Mouse (Mus musculus) embryonic facial prominence, embryonic 11.5 days (tissue): ENCODE results near the gene Kcnk10. TPM values are rescaled to one million over a fixed set of nuclear protein-coding genes. Genes with fewer than 3 reads are reported as not detected.

Experiments used
- ATAC-seq: fragments of 200-750 bp; cut with Nextera tagmentation; replicated peaks from 2 replicates; pipeline ENCODE4 v1.8.0; 2017; ENCODE audit warnings: low read depth; ENCODE audit not compliant: insufficient number of reproducible peaks, low FRiP score, low TSS enrichment
- DNase-seq: peaks from one replicate; pipeline ENCODE4 v3.0.0-alpha.2; 2015; ENCODE audit warnings: low spot score
- H3K27ac ChIP-seq: fragments of 300-500 bp; sonication (generic); replicated peaks from 2 replicates; pipeline ENCODE4 v1.5.1; 2014; ENCODE audit warnings: mild to moderate bottlenecking, low read depth, low read length, control low read depth
- H3K27me3 ChIP-seq: fragments of 300-500 bp; sonication (generic); 2 replicates; pipeline ENCODE4 v1.6.1; 2014; ENCODE audit warnings: mild to moderate bottlenecking, low read length, moderate library complexity, mixed read lengths; ENCODE audit not compliant: control insufficient read depth, insufficient read depth
- H3K36me3 ChIP-seq: fragments of 300-500 bp; sonication (generic); replicated peaks from 2 replicates; pipeline ENCODE4 v1.6.1; 2014; ENCODE audit warnings: low read depth, mild to moderate bottlenecking, low read length, moderate library complexity, mixed read lengths; ENCODE audit not compliant: control insufficient read depth, insufficient read depth
- H3K4me1 ChIP-seq: fragments of 300-500 bp; sonication (generic); 2 replicates; pipeline ENCODE4 v1.6.1; 2014; ENCODE audit warnings: low read length, mixed read lengths; ENCODE audit not compliant: control insufficient read depth, insufficient read depth
- H3K4me2 ChIP-seq: fragments of 300-500 bp; sonication (generic); 2 replicates; pipeline ENCODE4 v1.6.1; 2014; ENCODE audit warnings: low read depth, mild to moderate bottlenecking, control low read depth, low read length, moderate library complexity
- H3K4me3 ChIP-seq: fragments of 300-500 bp; sonication (generic); 2 replicates; pipeline ENCODE4 v1.5.1; 2014; ENCODE audit warnings: low read depth, low read length, control low read depth
- H3K9ac ChIP-seq: fragments of 300-500 bp; sonication (generic); replicated peaks from 2 replicates; pipeline ENCODE4 v1.6.1; 2014; ENCODE audit warnings: mild to moderate bottlenecking, control low read depth, low read length
- H3K9me3 ChIP-seq: fragments of 300-500 bp; sonication (generic); replicated peaks from 2 replicates; pipeline ENCODE4 v1.6.1; 2016; ENCODE audit warnings: mild to moderate bottlenecking, low read length, inconsistent platforms, mixed read lengths; ENCODE audit not compliant: control insufficient read depth
- WGBS: fragments of 180-500 bp; shearing (Covaris S2); extraction: QIAGEN DNeasy Blood & Tissue Kit; methylation state at CpG from one replicate; pipeline ENCODE4 v1.1.7; 2014; 5-methylcytosine and 5-hydroxymethylcytosine counted together
- polyA plus RNA-seq: library from polyadenylated mRNA; unstranded; fragments of >200 nt; fragmentation: Nextera tagmentation; extraction: Ambion mirVana; gene quantifications from 2 replicates; pipeline ENCODE4 v1.2.1, GENCODE M21; 2014

Gene Kcnk10
- polyA plus RNA-seq, 1 experiment from 2014 or later, result 4.0 TPM

DNA sequence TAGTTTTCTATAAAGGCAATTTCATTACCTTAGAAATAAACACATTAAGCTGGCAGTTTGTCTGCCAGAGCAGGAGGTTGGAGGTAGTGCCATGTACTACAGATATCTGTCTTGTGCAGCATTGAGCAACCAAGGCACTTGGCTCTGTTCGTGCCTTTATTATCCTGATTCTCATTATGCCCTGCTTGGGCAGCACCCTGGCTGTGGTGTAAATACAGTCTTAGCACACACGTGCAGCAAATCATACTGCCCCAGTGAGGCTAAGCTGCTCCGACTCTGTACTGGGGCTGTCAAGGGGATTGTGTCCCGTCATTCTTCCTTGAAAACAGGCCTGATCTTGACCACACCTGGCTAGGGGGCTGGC is 57.6 kb downstream of the Kcnk10 start:
- DNase-seq (no peak), ATAC-seq (no peak)
- no peaks in the 10 kb centered on the region for H3K36me3 ChIP-seq
- no peaks in the 10 kb centered on the region for H3K27me3 ChIP-seq
- WGBS, result 61% methylated on average over 4 of the region's 4 CpGs
- H3K4me3 ChIP-seq, result no peak overlapping the region
- no peaks in the 10 kb centered on the region for H3K4me1 ChIP-seq
- no peak overlapping the region for H3K27ac ChIP-seq
- no peaks in the 10 kb centered on the region for H3K9me3 ChIP-seq
- H3K9ac ChIP-seq, result no peak overlapping the region
- H3K4me2 ChIP-seq, result no peak overlapping the region

DNA sequence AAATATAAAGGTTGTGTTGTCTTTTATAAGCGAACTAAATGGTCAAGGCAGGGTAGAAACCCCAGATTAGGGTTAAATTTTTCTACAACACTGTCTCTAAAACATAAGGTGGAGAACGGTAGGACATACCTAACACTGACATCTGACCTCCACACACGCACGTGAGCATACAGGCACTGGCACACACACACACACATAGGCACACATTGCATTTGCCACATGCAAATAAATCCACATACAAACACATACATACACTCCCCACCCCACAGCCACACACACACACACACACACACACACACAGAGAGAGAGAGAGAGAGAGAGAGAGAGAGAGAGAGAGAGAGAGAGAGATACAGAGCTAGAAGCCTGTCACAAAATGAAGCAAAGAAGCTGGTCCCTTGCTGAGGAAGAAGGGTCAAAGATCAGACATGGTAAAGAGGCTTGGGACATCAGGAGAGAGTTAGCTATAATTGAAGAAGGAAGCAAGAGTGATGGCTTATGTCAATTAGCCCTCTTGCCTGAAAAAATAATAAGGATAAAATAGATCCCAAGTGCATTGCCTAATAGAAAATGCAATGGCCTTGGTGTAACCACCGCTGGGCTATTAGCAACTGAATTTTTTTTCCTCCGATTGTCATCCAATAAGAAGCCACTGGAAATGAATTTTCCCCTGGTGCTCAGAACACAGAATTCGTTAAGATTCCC is 58.1 kb downstream of the Kcnk10 start:
- DNase-seq (peak; percentile 2), ATAC-seq (no peak)
- no peaks in the 10 kb centered on the region for H3K27me3 ChIP-seq
- H3K4me1 ChIP-seq, result no peaks in the 10 kb centered on the region
- no peak overlapping the region for H3K4me2 ChIP-seq
- no peak overlapping the region for H3K27ac ChIP-seq
- H3K4me3 ChIP-seq, result no peak overlapping the region
- H3K9me3 ChIP-seq, result no peaks in the 10 kb centered on the region
- no peak overlapping the region for H3K9ac ChIP-seq
- no peaks in the 10 kb centered on the region for H3K36me3 ChIP-seq
- 43% methylated on average over 7 of the region's 7 CpGs for WGBS

DNA sequence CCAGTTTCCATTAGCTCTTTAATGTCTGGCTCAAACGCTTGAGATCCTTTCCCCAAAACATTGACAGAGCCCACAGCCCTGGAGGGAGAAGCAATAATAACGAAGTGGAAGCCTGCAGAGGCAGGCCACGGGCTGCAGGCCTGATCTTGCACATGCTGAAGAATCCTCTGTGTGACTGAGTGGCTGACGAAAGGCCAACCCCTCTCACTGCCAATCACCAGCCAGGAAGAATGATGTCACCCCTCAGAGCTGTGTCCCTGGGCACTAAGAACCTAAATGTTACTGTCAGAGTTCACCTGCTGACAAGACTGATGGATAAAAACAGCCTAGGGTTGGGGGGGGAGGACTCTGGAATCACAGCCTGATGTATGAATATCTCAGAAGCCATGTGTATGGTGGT is 72.5 kb downstream of the Kcnk10 start:
- H3K27ac ChIP-seq, result no peak overlapping the region
- no peaks in the 10 kb centered on the region for H3K4me1 ChIP-seq
- H3K9me3 ChIP-seq, result no peaks in the 10 kb centered on the region
- peak; percentile 12 for DNase-seq
- no peak overlapping the region for H3K4me2 ChIP-seq
- no peaks in the 10 kb centered on the region for H3K27me3 ChIP-seq
- H3K36me3 ChIP-seq, result no peaks in the 10 kb centered on the region
- WGBS, result 69% methylated on average over 4 of the region's 4 CpGs
- H3K4me3 ChIP-seq, result no peak overlapping the region
- no peak for ATAC-seq
- no peak overlapping the region for H3K9ac ChIP-seq

DNA sequence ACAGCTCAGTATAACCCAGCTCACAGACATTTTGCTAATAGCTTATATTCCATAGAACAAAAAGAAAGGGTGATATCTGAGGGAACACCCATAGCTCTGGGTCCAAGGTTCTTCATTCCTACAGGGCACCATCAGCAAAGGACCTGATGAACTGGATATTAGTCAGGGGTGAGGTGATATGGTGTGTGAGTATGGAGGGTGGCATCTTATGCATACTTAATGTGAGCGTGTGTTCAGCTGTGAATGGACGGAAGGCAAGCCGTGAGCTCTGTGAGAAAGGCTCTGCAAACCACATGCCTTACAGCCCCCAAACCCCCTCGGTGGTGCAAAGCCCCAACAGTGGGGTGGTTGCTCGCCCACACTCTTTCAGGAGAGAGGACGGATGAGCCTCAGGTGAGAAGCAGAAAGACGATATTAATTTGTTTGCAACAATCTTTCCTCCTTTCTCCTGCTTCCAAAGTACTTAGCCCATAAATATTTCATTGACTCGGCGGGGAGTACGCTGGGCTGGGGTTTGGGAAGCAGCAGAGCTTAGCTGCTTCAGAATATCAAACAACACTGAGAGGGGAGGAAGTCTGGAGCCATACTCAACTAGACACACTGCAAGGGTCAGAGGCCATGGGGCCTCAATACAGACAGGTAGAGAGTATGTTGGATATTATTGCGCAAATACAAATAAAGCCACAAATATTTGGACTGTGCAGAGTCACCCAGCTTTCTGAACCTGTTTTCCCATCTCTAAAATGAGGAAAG is 76.4 kb downstream of the Kcnk10 start:
- no peak overlapping the region for H3K4me3 ChIP-seq
- no peaks in the 10 kb centered on the region for H3K36me3 ChIP-seq
- H3K4me2 ChIP-seq, result no peak overlapping the region
- H3K27me3 ChIP-seq, result no peaks in the 10 kb centered on the region
- no peaks in the 10 kb centered on the region for H3K9me3 ChIP-seq
- DNase-seq, result no peak
- no peak overlapping the region for H3K27ac ChIP-seq
- H3K4me1 ChIP-seq, result no peaks in the 10 kb centered on the region
- 0 out of 2 replicates have a peak, but pooled peaks have one; percentile 34 for ATAC-seq
- H3K9ac ChIP-seq, result no peak overlapping the region
- 81% methylated on average over 11 of the region's 11 CpGs for WGBS

DNA sequence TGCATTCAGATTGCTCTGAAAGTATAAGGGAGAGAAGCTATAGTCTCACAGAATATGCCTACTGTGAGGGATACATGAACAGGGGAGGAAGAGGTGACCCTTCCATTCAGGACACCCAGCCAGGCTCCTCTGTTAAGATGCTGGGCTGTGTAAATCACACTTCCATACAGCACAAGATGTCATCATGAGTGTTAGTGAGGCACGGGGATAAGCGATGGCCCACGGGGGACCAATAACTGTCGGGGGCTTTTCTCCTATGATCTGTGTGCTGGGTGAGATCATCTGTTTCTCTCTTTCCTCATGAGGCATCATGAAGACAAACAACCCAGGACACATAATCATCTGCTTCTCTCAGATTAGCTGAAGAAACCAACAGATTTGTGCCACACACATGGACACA is 77.1 kb downstream of the Kcnk10 start:
- no peak overlapping the region for H3K27ac ChIP-seq
- no peaks in the 10 kb centered on the region for H3K27me3 ChIP-seq
- H3K36me3 ChIP-seq, result no peaks in the 10 kb centered on the region
- 89% methylated on average over 4 of the region's 4 CpGs for WGBS
- no peaks in the 10 kb centered on the region for H3K4me1 ChIP-seq
- H3K4me3 ChIP-seq, result no peak overlapping the region
- H3K4me2 ChIP-seq, result no peak overlapping the region
- no peak overlapping the region for H3K9ac ChIP-seq
- ATAC-seq, result no peak
- DNase-seq, result no peak
- no peaks in the 10 kb centered on the region for H3K9me3 ChIP-seq

DNA sequence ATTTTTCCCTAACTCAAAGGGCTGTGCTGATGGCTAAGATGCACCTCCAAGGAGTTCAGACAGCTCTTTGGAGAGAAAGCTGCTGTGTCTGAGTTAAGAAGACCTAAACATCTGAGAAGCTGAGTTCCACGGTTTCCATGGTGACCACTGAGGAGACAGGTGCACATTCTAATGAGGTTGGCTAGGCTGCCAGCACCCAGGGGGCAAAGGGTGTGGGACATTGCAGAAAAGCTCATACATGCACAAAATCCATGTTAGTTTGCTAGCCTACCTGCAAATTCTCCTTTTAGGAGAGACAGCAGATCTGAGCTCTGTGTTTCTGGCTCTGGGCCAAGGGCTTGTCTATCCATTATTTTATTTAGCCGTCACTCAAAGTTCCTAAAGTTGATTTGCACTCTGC is 96.7 kb downstream of the Kcnk10 start:
- Histone ChIP-seq H3K27ac (no peak overlapping the region), H3K4me2 (no peak overlapping the region), H3K27me3 (no peaks in the 10 kb centered on the region), H3K36me3 (no peaks in the 10 kb centered on the region), H3K4me1 (no peaks in the 10 kb centered on the region), H3K9ac (no peak overlapping the region), H3K9me3 (no peaks in the 10 kb centered on the region), H3K4me3 (no peak overlapping the region)
- DNase-seq (no peak), ATAC-seq (no peak)
- WGBS, result 82% methylated on average over 2 of the region's 2 CpGs

- Histone ChIP-seq H3K27ac (no peak overlapping the region), H3K36me3 (no peaks in the 10 kb centered on the region), H3K9ac (no peak overlapping the region), H3K4me3 (no peak overlapping the region), H3K4me2 (no peak overlapping the region), H3K4me1 (no peaks in the 10 kb centered on the region), H3K9me3 (no peaks in the 10 kb centered on the region), H3K27me3 (no peaks in the 10 kb centered on the region)
- WGBS, result 83% methylated on average over 5 of the region's 5 CpGs
- no peak for DNase-seq
- no peak for ATAC-seq
Observed at GRCm38 (mm10) chr12:98481048-98481447, 97.1 kb downstream of the Kcnk10 start.

DNA sequence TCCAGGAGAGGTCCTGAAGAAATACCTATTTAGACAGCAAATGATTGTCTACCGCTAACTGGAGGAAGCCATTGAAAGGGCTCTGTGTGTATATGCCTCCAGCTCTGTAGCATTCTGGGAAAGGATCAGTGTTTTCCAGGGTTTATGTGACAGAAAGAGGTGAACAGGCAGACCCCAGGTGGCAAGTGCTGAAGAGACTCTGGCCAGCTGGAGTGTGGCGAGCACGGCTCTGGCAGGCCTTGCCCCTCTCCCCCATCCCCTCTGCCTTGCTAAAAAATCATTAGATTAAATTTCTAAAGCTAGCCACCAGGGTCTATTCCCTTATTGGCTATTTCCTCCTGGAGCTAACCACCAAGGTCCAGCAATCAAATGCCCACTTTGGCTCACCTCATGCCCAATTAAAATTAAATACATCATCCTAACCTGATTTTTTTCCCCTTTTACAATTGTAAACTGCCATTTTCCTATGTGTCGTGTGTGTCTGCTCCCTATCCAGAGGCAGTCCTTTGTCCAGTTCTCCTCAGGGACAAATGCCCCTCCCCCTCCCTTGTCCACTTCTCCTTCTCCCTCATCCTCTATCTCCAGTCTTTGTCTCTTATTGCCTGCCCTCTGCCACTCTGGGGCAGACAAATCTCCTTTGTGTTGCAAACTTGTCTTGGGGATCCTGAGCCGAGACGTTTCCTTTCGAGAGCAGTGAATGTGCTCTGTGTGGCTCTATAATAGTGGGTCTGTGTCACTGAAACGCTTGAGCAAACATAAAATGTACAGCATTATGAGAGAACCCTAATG is 100.2 kb downstream of the Kcnk10 start:
- no peak for ATAC-seq
- H3K9me3 ChIP-seq, result no peaks in the 10 kb centered on the region
- H3K27me3 ChIP-seq, result no peaks in the 10 kb centered on the region
- H3K36me3 ChIP-seq, result no peaks in the 10 kb centered on the region
- no peak overlapping the region for H3K4me2 ChIP-seq
- no peak overlapping the region for H3K27ac ChIP-seq
- 32% methylated on average over 8 of the region's 8 CpGs for WGBS
- no peaks in the 10 kb centered on the region for H3K4me1 ChIP-seq
- DNase-seq, result no peak
- H3K9ac ChIP-seq, result no peak overlapping the region
- no peak overlapping the region for H3K4me3 ChIP-seq
